Mouse (Mus musculus): ENCODE results near the gene Zdhhc18.
A peak's percentile ranks its signal among the peaks of the same experiment; 100 is the strongest.

The Zdhhc18 gene

DNA sequence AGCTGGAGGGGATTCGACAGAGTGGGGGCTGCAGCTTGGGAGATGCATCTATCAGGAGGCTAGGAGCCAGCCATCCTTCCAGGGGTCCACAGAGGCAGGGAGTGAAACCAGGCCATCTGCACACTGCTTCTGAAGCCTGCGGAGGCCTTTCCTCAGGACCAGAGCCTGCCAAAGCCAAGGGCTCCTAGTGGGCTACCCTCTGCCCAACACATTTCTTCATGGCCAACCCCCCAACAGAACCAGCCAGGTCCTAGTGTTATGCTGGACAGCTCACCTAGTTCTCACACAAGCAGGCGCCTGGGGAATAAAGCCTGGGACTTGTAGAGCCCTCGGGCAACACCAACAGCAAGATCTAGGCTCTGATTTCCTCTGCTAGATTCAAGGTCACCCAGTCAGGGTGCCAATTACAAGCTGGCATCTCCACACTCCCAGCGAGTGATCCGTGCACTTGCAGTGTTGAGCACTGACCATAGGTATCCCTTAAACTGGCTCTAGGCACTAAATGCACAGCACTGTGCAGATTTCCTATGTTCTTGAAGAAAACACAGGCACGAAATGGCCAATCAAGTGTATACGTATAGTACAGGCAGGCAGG is 19.5 kb downstream of the Zdhhc18 start:
- DNase-seq: peak in 1 of 2 experiments; percentile 33

DNA sequence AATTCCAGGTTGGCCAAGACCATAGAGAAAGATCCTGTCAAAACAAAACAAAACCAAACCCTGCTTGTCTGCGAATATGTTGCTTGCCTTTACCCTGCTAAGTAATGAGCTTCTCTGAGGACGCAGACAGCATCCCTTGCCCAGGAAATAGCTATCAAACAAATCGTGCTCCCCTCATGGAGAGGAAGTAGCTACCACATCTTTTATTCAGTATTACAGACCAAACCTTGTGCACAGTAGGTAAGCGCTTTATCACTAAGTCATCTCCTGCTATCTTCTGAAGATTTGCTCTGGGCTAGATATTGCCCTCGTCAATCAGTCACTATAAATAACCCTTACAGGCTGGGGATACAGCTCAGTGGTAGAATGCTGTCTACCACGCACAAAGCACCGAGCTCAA is 20.8 kb downstream of the Zdhhc18 start:
- no peak for DNase-seq

DNA sequence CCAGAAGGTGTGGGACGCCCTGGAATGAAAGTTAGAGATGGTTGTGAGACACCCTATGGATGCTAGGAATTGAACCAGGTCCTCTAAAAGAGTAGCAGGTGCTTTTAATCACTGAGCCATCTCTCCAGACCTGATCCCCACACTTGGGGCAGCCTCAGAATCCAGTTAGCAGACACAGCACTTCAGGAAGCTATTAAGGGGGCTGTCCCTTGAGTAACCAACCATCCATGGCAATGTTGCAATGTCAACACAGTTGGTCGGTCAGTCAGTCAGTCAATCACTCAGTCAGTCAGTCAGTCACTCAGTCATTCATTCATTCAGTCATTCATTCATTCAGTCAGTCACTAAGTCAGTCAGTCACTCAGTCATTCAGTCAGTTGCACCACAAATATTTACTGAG is 21.4 kb downstream of the Zdhhc18 start:
- no peak for DNase-seq

DNA sequence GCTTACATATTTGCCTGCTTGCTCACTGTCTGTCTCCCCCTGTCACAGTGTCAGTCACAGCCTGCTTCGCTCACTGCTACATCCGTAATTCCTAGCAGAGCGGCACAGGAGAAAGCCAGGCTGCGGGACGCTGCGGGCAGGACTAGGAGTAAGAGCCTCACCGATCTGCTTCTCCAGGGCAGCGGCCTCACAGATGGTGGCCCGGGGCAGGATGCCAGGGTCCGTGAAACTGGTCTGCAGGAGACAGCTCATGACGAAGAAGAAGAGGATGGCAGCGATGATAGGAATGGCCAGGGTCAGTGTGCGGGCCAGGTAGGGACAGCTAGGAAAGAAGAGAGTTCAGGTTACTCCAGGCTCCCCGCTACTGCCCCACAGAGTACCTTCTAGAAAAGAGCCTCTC is 22.9 kb downstream of the Zdhhc18 start:
- DNase-seq: no peak

DNA sequence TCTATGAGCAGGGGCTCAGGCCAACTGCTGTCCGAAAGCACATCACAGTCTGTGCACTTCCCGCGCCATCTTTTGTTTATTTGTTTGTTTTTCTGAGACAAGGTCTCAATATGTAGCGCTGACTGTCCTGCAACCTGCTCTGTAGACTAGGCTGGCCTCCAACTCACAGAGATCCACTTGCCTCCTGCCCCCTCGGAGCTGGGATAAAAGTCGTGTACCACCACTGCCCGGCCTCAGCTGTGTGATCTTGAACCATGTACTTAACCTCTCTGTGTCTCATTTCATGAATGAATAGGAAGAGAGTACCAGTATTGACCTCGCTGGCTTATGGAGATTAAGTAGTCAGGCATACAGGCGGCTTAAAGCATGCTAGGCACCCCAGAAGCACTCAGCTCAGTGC is 23.3 kb downstream of the Zdhhc18 start:
- no peak for DNase-seq

DNA sequence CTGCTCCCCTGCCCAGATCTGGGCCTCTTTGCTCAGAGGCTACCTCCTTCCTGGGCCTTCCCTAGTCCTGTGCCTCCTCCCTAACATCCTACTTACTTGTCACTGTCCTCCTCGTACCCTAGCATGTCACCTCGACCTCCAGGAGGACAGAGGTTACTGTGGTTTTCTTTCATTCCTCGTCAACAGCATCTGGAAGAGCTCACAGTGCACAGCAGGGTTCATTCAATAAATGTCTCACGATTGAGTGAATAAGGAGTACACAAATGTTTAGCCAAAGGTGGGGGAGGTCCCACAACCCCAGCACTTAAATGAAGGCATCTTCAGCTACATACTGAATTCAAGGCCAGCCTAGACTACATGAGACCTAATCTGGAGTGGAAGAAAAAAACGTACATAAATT is 23.7 kb downstream of the Zdhhc18 start:
- no peak for DNase-seq

DNA sequence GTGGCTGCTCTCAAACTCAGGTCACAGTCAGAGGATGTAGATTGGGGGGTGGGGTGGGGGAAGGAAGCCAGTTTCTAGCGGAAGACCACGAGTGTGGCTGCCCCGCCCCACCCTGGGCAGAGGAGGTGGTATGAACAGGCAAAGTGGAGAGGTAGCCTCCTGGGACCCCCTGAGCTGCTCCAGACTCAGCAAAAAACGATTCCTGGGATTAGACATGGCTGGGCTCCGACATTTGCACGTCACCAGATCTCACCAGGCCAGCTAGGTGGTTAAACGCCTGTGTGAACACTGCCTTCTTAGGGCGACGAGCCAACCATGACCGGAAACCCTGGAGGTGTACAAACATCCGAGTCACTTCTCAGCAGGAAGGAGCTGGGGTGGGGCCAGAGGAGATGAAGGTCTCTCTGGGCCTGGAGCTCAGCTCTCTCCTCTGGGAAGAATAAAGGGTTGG is 24.3 kb downstream of the Zdhhc18 start:
- peak; percentile 86 to 92 for DNase-seq

DNA sequence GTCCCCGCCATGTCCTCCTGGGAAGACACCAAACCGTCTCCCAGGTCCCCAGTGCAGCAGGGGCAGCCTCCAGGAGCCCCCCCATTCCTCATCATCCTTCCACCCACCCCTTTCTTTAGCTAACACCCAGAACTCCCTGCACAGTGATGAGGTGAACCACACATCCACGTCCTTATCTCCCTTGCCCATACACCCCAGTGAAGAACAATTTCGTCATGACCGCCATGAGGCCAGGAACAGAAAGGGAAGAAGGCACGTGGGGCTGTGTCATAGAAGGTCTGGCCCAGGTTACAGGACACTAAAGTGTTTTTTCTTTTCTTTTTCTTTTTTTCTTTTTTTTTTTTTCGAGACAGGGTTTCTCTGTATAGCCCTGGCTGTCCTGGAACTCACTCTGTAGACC is 25.1 kb downstream of the Zdhhc18 start:
- no peak for DNase-seq

DNA sequence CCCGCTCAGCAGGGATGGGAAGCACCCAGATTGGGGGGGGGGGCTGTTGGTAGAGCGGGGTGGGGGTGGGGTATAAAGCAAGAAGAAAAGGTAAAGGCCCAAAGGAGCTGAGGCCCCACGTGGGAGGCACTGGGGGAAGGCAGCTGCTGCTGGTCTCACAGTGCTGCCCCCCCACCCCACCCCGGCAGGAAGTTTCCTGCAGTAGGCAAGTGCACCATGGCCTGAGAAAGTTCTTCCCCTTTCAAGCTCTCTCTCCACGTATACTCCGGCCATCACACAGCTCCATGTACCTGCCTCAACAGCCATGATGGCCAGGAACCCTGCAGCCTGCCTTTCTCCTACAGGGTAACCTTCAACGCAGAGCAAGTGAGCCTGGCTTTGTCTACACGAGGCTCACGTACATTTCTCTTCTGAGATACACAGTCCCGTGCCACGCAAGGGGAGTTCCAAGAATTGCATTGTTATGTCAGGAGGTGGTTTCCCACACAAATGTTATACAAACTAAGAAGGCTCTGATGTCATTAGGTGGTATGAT is 27.7 kb downstream of the Zdhhc18 start:
- no peak for DNase-seq

DNA sequence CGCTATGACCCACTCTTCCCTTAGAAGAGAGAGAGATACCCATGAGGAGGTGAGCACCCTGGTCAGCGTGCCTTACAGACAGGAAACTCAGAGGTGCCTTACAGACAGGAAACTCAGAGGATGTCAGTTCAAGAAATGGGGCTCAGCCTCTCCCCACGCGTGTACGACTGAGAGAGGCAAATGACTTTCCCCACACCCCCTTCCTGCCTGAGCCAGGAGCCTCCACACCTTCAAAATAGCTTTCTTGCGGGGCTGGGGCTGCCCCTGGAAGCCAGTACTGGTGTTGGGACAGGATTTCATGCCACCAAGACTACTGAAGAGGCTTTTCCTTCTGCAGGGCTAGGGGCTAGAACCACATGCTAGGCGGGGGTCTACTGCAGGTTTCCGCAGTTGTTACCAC is 29.3 kb downstream of the Zdhhc18 start:
- DNase-seq: no peak

DNA sequence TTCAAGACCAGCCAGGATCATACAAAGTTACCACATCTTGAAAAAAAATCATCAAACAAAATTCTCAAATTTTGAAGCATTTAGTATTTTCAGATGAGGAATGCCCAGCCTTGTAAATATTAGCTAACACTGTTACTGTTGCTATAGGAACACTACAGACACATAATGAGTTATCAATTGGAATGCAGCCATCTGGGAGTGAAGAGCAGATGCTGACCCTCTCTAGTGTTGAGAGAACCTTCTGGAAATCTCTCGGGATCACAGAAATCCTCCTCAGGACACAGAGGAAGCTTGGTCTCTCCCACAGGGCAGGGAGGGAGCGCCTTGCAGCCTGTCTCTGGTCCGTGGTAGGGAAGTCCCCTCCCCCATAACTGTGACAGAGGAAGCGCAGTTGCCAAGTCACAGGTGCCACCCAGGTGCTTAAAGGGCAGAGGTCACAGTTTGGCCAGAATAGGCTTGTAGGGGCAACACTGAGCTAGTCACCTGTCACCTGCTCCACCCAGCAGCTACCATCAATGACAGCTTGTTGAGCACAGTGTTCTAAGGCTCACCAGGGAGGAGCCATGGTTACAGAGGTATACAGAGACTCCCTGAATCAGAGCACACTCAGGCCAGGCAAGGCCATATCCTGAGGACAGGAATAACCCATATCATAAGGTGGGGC is 30.3 kb downstream of the Zdhhc18 start:
- no peak for DNase-seq

DNA sequence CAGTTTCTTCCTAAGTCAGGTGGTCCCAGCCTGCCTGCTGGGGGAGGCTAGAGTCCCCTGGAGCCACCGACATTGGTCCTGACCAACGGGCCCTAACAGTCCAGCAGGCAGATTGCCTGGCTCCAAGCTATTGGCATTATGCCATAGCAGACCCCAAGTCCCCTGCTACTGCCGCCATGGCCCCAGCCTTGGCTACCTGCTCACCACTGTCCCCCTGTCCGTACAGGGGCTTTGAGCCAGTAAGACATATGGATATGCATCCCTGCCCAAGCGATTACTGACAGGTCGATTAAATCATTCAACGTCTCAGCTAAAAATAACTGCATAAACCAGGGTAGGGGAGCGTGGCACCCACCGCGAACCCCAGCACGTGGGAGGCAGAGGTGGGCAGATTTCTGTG is 32.0 kb downstream of the Zdhhc18 start:
- no peak for DNase-seq

DNA sequence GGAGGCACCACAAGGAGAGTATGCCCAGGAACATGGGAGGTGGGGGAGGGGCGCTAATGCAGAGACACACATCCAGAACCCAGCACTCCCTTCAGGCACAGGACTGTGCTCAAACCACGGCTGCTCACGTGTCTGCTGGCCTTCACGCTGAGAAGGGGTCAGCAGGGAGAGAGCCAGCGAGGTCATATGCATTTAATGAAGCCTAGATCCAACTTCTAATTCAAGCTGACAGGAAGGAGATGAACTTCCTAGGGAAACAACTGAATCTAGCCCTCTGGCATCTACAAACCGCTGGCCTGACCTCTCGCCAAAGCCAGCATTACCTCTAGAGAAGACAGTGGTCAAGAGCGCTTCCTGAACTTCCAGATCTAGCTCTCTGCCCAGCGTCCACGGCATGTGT is 34.5 kb downstream of the Zdhhc18 start:
- DNase-seq: peak; percentile 39 to 70

DNA sequence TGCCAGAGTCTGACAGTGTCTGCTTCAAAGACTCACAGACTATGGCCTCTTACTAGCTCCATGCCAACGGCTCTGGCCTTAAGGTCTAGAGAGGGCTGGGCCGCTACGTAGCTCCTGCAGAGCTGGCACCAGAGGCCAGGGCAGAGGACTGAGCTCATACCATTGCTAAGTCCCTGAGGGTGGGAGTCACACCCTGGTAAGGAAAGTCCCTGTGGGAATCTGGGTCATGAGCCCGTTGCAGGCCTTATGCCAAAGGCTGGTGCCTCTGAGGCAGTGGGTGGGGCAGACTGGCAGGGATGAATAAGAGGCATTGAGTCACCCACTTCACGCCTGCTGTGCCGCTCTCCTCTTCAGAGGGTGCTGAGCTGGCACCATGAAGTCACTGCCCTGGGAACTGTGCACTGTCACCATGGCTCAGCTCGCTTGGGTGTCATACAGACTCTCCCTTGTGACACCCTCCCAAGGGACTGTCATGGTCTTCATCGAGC is 35.6 kb downstream of the Zdhhc18 start:
- no peak for DNase-seq

DNA sequence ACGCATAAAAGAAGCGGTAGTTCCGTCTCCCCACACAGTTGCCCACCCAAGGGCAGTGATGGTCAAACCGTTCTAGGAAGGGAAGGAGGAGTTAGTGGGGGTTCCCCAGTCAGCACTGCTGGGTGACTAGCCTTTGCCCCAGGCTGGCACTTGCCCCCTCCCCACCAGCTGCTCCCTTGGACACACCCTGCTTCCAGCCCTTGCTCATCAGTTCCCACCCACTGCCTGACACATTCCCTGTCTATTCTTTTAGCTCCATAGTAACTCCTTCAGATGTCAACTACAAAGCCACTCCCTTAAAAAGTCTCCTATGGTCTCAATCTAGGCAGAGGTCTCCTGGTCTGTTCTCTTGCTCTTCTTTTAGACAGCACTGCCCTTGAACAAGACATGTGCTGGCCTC is 36.1 kb downstream of the Zdhhc18 start:
- DNase-seq: no peak

DNA sequence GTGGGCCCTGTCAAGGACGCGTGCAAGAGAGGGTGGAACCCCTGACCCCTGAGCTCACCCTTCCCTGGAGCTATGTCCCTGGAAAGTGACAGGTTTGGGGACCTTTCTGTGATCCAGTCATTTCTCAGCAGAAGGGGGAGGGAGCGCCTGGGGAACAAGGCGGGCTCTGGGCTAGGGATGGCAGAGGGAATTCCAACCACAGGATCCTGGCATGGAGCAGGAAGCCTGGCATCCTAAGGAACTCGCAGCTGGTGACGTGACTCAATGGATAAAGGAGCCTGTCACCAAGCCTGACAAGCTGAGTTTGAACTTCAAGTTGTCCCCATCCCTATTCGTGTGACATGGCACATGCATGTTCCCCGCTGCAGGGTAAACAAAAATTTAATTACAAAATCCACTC is 36.9 kb downstream of the Zdhhc18 start:
- DNase-seq: no peak

DNA sequence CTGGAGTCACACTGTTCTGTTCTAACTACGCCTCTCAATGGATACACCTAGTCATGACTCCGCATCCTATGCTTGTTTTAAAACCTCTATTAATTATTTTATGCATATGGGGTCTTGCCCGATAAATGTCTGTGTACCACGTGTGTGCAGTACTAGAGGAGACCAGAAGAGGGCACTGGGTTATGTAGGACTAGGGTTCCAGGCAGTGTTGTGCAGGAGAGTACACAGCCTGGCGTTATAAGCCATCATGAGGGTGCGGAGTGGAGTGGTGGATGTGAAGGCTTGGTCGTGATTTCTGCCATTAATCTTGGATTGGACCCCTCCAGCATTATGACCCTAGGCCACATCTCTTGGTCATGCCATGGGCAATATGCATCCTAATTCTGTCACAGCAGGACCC is 37.5 kb downstream of the Zdhhc18 start:
- no peak for DNase-seq

DNA sequence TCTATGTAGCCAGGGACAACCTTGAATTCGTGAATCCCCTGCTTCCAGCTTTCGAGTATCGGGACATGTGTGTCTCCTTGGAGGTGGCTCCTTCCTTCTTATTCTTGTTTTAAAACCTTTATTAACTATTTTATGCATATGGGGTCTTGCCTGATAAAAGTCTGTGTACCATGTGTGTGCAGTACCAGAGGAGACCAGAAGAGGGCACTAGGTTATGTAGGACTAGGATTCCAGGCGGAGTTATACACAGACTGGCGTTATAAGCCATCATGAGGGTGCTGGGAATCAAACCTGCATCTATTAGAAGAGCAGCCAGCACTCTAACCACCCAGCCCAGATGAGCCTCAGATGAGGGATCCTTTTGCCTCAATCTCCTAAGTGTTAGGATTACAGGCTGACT is 38.1 kb downstream of the Zdhhc18 start:
- DNase-seq: no peak

DNA sequence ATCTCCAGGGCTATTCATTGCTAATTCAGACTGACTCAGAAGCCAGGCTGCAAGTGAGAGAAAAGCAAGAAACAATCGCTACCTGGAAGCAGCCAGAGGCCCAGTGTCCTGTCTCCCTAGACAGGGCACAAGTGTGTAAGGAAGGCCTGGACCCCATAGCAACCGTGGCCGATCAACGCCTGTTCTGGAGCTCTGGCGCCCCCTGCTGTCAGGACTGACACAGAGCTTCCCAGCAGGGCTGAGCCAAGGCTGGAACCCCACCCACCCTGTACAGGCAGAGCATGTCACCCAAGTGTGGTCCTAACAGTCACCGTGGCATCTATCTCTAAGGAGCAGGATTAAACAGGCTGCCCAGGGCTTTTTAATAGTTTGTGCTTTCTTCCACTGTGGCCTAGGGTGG is 40.2 kb downstream of the Zdhhc18 start:
- DNase-seq: peak; percentile 90 to 93

DNA sequence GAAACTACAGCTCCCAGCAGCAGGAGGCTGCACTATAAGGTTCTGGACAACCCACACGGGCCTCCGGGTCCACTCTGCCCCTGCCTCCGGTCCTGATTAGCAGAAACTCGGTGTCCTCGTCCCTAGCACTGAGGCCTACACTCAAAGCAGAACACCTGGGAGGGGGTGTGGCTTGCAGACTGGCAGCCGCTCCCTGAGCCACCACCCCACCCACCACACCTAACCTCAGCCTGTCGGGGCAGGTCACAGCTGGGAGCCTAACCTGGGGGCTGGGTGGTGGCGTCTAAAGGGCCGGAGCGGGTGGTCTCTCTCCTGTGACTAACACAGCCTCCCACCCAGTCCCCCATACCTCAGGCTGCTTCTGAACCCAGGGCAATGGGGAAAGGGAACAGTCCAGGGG is 42.7 kb downstream of the Zdhhc18 start:
- DNase-seq: no peak

DNA sequence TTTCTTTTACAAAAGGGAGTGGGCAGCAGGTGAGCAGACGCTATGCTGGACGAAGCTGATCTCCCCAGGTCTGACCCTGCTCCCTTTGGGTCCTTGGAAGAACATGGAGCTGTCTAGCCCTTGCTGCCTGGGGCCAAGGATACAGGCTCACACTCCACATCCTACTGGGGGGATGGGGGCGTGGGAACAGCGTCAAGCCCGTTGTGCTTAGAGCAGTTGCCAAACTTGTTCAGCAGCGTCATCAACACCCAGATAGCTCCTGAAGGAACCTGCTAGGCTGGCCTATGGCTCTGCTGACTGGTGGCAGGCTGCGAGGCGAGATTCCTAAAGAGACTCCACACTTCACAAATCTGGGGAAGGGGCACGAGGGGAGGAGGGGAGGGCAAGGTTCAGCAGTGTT is 44.6 kb downstream of the Zdhhc18 start:
- no peak for DNase-seq

DNA sequence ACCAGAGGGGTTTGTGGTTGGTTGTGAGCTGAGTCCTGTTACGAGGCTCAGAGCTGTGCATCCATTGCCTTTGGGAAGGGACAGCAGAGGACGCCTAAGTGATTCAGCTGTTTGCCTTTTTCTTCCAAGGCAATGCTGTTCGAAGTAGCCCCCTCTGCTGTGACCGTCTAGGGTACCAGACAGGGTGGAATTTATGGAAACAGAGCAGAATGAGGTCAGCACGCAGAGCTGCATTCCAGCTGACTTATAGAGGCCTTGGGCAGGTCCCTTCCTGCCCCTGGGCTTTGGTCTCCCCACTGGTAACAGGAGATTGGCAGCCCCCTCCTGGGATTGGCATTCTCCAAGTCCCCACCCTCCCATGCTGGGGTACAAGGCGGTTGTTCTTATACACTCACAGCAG is 45.1 kb downstream of the Zdhhc18 start:
- no peak for DNase-seq

DNA sequence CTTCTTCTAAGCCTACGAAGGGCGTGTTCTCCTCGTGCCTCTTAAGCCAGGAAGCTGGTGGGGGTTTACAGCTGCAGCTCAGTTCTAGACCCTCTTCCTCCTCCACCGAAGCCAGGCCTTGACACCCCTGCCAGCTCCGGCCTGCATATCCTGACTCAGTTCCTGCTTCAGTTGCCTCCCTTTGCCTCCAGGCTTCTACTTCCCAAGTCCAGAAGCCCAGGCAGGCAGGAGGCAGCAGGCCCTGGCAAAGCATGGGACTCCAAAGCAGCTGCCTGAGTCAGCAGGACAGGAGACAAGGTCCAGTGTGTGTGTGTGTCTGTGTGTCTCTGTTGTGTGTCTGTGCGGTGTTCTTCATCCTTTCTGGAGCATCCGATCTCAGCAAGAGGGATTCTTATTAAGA is 45.8 kb downstream of the Zdhhc18 start:
- DNase-seq: no peak

DNA sequence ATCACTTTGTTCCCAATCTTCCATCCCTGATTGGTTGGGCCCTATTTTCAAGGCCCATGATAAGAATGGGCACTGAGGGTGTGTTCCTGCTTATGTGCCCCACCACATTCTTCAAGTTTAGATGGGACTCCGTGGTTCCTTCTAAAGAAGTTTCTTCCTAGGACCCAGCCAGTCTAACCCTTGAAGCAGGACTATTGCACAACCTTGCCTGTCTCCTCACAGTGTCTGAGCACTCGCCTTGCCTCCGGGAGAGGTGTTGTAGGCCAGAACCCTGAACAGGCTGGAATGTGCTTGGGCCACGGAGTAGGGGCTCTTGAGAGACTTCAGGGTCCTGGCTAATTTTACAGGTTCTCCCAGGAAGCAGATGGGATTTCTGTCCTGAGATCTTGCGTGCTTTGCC is 46.9 kb downstream of the Zdhhc18 start:
- DNase-seq: no peak
